Mouse (Mus musculus): ENCODE measurements around the gene Enox1. TPM values are rescaled to one million over a fixed set of nuclear protein-coding genes. Genes with fewer than 3 reads are reported as not detected.

Gene Enox1
- polyA plus RNA-seq, 1 experiment from 2014 or later, result 37.1 TPM

GRCm38 (mm10) chr14:77671961-77672360 is 515.4 kb downstream of the Enox1 start:
- Histone ChIP-seq H3K4me2 (replicated peaks) (no peak overlapping the region), H3K27me3 (replicated peaks) (0 out of 2 replicates have a peak, but pooled peaks cover 2% of the 10 kb centered on the region), H3K4me3 (no peak overlapping the region), H3K36me3 (no peaks in the 10 kb centered on the region), H3K4me1 (peaks cover 7% of the 10 kb centered on the region), H3K27ac (no peak overlapping the region), H3K9ac (no peak overlapping the region), H3K9me3 (no peaks in the 10 kb centered on the region)
- WGBS, result 85% methylated on average over 11 of the region's 11 CpGs
- ATAC-seq (ENCODE audit: low FRiP score, low read depth), result no peak

GRCm38 (mm10) chr14:77673138-77673537 is 516.6 kb downstream of the Enox1 start:
- Histone ChIP-seq H3K9ac (no peak overlapping the region), H3K4me2 (replicated peaks) (no peak overlapping the region), H3K27ac (no peak overlapping the region), H3K4me1 (peaks cover 9% of the 10 kb centered on the region), H3K9me3 (no peaks in the 10 kb centered on the region), H3K36me3 (no peaks in the 10 kb centered on the region), H3K27me3 (replicated peaks) (0 out of 2 replicates have a peak, but pooled peaks cover 2% of the 10 kb centered on the region), H3K4me3 (no peak overlapping the region)
- 27% methylated on average over 8 of the region's 8 CpGs for WGBS
- ATAC-seq (ENCODE audit: low FRiP score, low read depth), result no peak

GRCm38 (mm10) chr14:77677951-77678350 is 521.4 kb downstream of the Enox1 start:
- no peak for ATAC-seq (ENCODE audit: low FRiP score, low read depth)

DNA sequence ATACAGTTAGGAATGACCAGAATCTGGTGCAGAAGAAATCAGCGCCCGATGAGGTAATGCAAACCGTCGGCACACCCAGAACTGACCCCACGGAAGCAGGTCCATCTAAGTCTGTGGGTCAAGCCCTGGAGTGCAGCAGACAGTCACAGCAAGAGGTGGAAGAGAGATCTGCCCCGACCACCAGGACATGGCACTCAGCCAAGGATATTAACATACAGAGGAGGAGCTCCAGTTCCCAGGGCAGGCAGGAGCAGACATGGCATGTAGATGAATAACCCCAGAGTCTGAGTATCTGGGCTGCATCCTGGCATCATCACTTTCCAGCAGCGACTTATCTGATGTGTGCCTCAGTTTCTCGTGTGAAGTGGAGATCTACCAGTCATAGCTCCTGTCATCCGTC is 523.3 kb downstream of the Enox1 start:
- Histone ChIP-seq H3K27ac (no peak overlapping the region), H3K27me3 (replicated peaks) (no peaks in the 10 kb centered on the region), H3K9me3 (no peaks in the 10 kb centered on the region), H3K4me2 (replicated peaks) (no peak overlapping the region), H3K4me1 (peaks cover 2% of the 10 kb centered on the region; the same call in 1 of the 2 replicates), H3K4me3 (no peak overlapping the region), H3K9ac (no peak overlapping the region), H3K36me3 (no peaks in the 10 kb centered on the region)
- ATAC-seq (ENCODE audit: low FRiP score, low read depth), result peak; percentile 58; the same call in 1 of the 2 replicates
- 75% methylated on average over 9 of the region's 9 CpGs for WGBS

More at GRCm38 (mm10) chr14:77677951-77678350, 521.4 kb downstream of the Enox1 start:
- no peak overlapping the region for H3K27ac ChIP-seq
- H3K4me3 ChIP-seq, result no peak overlapping the region
- H3K27me3 ChIP-seq (replicated peaks), result no peaks in the 10 kb centered on the region
- 51% methylated on average over 7 of the region's 7 CpGs for WGBS
- no peaks in the 10 kb centered on the region for H3K36me3 ChIP-seq
- H3K4me1 ChIP-seq, result peaks cover 5% of the 10 kb centered on the region
- H3K9me3 ChIP-seq, result no peaks in the 10 kb centered on the region
- no peak overlapping the region for H3K4me2 ChIP-seq (replicated peaks)
- H3K9ac ChIP-seq, result no peak overlapping the region

- H3K4me3 ChIP-seq, result no peak overlapping the region
- no peak overlapping the region for H3K4me2 ChIP-seq (replicated peaks)
- H3K9me3 ChIP-seq, result no peaks in the 10 kb centered on the region
- 90% methylated on average over 10 of the region's 10 CpGs for WGBS
- ATAC-seq (ENCODE audit: low FRiP score, low read depth), result no peak
- no peaks in the 10 kb centered on the region for H3K27me3 ChIP-seq (replicated peaks)
- no peak overlapping the region for H3K9ac ChIP-seq
- no peak overlapping the region for H3K27ac ChIP-seq
- H3K36me3 ChIP-seq, result no peaks in the 10 kb centered on the region
- no peaks in the 10 kb centered on the region; the same call in 1 of the 2 replicates for H3K4me1 ChIP-seq
Measured at GRCm38 (mm10) chr14:77682888-77683555, 526.5 kb downstream of the Enox1 start.

GRCm38 (mm10) chr14:77689816-77690215 is 533.3 kb downstream of the Enox1 start:
- H3K36me3 ChIP-seq, result no peaks in the 10 kb centered on the region
- no peak for ATAC-seq (ENCODE audit: low FRiP score, low read depth)
- no peak overlapping the region for H3K4me3 ChIP-seq
- 91% methylated on average over 4 of the region's 4 CpGs for WGBS
- no peak overlapping the region for H3K9ac ChIP-seq
- H3K4me2 ChIP-seq (replicated peaks), result no peak overlapping the region
- no peaks in the 10 kb centered on the region for H3K27me3 ChIP-seq (replicated peaks)
- no peaks in the 10 kb centered on the region for H3K4me1 ChIP-seq
- H3K27ac ChIP-seq, result no peak overlapping the region
- H3K9me3 ChIP-seq, result no peaks in the 10 kb centered on the region

DNA sequence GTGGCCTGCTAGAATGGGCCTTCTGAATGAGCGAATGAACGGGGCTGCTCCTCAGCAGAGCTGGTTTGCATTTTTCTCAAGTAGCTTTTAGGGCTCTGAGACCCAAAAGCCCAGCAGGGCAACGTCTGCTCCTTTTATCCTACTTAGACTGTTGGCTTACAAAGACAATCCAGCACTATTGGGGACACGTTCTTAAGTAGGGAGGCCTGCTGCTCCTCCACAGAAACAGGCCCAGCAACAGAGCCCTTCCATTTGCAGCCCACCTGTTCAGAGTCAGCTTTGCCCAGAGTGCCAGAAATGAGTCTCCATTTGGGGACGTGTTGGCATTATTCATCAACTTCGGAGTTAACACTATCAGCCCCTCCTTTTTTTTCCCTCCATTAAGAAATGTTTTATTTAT is 548.4 kb downstream of the Enox1 start:
- no peak overlapping the region for H3K4me3 ChIP-seq
- 26% methylated on average over 6 of the region's 6 CpGs for WGBS
- peaks cover 5% of the 10 kb centered on the region; the same call in 1 of the 2 replicates for H3K36me3 ChIP-seq
- no peak overlapping the region for H3K9ac ChIP-seq
- no peaks in the 10 kb centered on the region for H3K27me3 ChIP-seq (replicated peaks)
- ATAC-seq (ENCODE audit: low FRiP score, low read depth), result no peak
- H3K27ac ChIP-seq, result no peak overlapping the region
- H3K4me1 ChIP-seq, result no peaks in the 10 kb centered on the region
- H3K9me3 ChIP-seq, result no peaks in the 10 kb centered on the region
- H3K4me2 ChIP-seq (replicated peaks), result no peak overlapping the region

GRCm38 (mm10) chr14:77706511-77707246 is 550.1 kb downstream of the Enox1 start:
- peaks cover 2% of the 10 kb centered on the region; the same call in 1 of the 2 replicates for H3K36me3 ChIP-seq
- ATAC-seq (ENCODE audit: low FRiP score, low read depth), result no peak
- H3K27ac ChIP-seq, result no peak overlapping the region
- no peaks in the 10 kb centered on the region for H3K27me3 ChIP-seq (replicated peaks)
- no peaks in the 10 kb centered on the region for H3K4me1 ChIP-seq
- no peaks in the 10 kb centered on the region for H3K9me3 ChIP-seq
- H3K9ac ChIP-seq, result no peak overlapping the region
- WGBS, result 68% methylated on average over 21 of the region's 21 CpGs
- H3K4me3 ChIP-seq, result no peak overlapping the region
- no peak overlapping the region for H3K4me2 ChIP-seq (replicated peaks)

DNA sequence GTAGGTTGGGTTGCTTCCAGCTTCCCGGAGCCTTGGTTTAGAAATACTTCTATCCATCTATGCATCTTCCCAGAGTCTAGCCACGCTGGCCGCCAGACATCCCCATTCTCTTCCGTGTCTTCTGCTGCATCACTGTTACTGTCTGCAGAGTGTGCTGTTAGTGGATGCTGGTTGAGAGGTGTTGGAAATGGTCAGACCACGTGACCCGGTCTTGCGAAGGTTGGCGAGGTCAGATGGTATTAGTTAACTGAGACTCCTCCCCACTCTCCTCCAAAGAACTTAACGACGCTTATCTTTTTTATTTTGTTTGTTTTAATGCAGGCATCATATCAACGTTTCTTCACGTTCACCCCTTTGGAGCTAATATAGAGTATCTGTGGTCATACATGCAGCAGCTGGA is 550.7 kb downstream of the Enox1 start:
- no peaks in the 10 kb centered on the region for H3K4me1 ChIP-seq
- 86% methylated on average over 12 of the region's 12 CpGs for WGBS
- H3K9ac ChIP-seq, result no peak overlapping the region
- H3K27me3 ChIP-seq (replicated peaks), result no peaks in the 10 kb centered on the region
- H3K4me2 ChIP-seq (replicated peaks), result no peak overlapping the region
- no peak overlapping the region for H3K27ac ChIP-seq
- no peak for ATAC-seq (ENCODE audit: low FRiP score, low read depth)
- H3K36me3 ChIP-seq, result no peaks in the 10 kb centered on the region
- no peak overlapping the region for H3K4me3 ChIP-seq
- H3K9me3 ChIP-seq, result no peaks in the 10 kb centered on the region

- Histone ChIP-seq H3K36me3 (no peaks in the 10 kb centered on the region), H3K9ac (no peak overlapping the region), H3K27ac (no peak overlapping the region), H3K4me1 (no peaks in the 10 kb centered on the region), H3K27me3 (replicated peaks) (no peaks in the 10 kb centered on the region), H3K9me3 (no peaks in the 10 kb centered on the region), H3K4me2 (replicated peaks) (no peak overlapping the region), H3K4me3 (no peak overlapping the region)
- WGBS, result 68% methylated on average over 12 of the region's 12 CpGs
- ATAC-seq (ENCODE audit: low FRiP score, low read depth), result no peak
Measured at GRCm38 (mm10) chr14:77708354-77709150, 552.0 kb downstream of the Enox1 start.

- no peak overlapping the region for H3K4me3 ChIP-seq
- H3K27me3 ChIP-seq (replicated peaks), result no peaks in the 10 kb centered on the region
- H3K4me2 ChIP-seq (replicated peaks), result no peak overlapping the region
- H3K36me3 ChIP-seq, result 0 out of 2 replicates have a peak, but pooled peaks cover 3% of the 10 kb centered on the region
- no peak overlapping the region for H3K27ac ChIP-seq
- no peaks in the 10 kb centered on the region for H3K9me3 ChIP-seq
- H3K4me1 ChIP-seq, result peaks cover 11% of the 10 kb centered on the region
- 64% methylated on average over 9 of the region's 9 CpGs for WGBS
- H3K9ac ChIP-seq, result no peak overlapping the region
- no peak for ATAC-seq (ENCODE audit: low FRiP score, low read depth)
Measured at GRCm38 (mm10) chr14:77714931-77715535, 558.5 kb downstream of the Enox1 start.

DNA sequence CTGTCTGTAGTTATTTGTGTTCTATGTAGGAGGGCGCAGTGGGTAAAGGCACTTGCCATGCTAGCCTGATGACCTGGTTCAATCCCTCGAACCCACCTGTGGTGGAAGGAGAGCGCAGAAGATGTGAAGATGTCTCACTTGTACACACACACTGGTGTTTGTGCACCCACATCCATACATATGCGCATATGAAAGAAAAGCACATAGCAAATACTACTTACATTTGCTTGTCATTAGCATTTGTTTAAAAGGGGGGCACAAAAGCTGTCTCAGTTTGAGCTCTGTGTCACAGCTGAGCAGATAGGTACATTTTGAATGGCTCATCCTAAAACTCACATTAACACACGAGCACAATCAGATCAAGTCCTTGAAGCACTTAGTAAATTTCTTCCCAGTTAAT is 560.4 kb downstream of the Enox1 start:
- Histone ChIP-seq H3K27me3 (replicated peaks) (no peaks in the 10 kb centered on the region), H3K9ac (no peak overlapping the region), H3K4me3 (no peak overlapping the region), H3K9me3 (no peaks in the 10 kb centered on the region), H3K36me3 (0 out of 2 replicates have a peak, but pooled peaks cover 3% of the 10 kb centered on the region), H3K4me1 (peaks cover 11% of the 10 kb centered on the region), H3K4me2 (replicated peaks) (no peak overlapping the region), H3K27ac (no peak overlapping the region)
- no peak for ATAC-seq (ENCODE audit: low FRiP score, low read depth)
- WGBS, result 87% methylated on average over 5 of the region's 5 CpGs

Data from neural tube, embryonic 12.5 days (tissue).